Mouse (Mus musculus) frontal cortex, postnatal 14 days (tissue): ENCODE results near the gene Sae1.
A peak's percentile ranks its signal among the peaks of the same experiment; 100 is the strongest.

Experiments used
- DNase-seq, 2 experiments: peaks; one replicate each; pipeline ENCODE4 v3.0.0; 2022; ENCODE audit warnings: low spot score in 2 of 2

Gene Sae1

DNA sequence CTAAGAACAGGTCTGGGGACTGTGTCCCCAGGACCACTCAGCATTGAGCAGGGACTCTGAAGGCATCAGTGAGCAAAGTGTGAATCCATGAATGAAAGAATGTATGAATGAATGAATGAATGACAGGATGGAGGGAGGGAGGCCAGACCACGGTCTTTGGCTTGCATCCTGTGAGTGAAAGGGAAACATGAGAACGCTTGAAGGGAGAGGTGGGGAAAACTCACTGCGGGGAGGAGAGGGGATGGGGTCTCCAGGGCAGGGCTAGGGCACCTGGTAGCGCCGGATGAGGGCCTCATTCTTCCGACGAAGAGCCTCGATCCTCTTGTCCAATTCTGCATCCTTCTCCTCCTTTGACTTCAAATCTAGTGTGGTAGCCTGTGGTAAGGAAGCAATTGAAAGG, 103.6 kb downstream of the Sae1 start:
- no peak for DNase-seq

DNA sequence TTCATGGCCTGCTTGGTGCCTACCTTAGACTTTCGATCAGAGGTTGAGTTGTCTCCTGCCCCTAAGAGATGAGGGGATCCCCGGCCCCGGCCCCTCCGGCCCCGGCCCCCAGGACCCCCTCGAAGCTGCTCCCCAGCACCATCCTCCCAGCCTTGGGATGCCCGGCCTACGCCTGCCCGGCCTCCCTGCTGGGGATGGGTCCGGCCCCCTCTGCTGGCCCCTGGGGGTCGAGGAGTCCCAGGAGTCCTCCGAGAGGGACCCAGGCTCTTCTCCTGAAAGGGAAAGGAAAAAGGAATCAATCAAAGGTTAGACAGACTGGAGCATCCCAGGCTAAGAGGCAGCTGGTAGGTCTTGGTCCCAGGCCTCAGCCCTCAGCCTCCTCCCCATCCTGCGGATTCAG, 105.3 kb downstream of the Sae1 start:
- no peak for DNase-seq

DNA sequence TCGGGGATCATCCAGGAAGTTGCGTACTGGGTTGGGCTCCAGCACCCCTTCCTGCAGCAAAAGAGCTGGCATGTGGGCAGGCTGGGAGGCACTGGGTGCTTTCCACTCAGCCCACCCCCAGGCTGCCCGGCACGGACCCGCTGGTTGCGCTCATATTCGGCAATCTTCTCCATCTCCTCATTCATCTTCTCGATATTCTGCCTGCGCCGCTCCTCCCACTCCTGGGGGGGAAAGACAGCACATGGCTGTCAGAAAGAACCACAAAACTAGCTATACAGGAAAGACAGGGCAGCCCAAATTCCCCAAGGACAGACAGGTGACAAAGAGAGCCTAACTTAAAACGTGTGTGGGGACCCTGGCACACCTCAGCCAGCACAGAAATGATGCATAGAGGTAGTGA, 106.9 kb downstream of the Sae1 start:
- no peak for DNase-seq

DNA sequence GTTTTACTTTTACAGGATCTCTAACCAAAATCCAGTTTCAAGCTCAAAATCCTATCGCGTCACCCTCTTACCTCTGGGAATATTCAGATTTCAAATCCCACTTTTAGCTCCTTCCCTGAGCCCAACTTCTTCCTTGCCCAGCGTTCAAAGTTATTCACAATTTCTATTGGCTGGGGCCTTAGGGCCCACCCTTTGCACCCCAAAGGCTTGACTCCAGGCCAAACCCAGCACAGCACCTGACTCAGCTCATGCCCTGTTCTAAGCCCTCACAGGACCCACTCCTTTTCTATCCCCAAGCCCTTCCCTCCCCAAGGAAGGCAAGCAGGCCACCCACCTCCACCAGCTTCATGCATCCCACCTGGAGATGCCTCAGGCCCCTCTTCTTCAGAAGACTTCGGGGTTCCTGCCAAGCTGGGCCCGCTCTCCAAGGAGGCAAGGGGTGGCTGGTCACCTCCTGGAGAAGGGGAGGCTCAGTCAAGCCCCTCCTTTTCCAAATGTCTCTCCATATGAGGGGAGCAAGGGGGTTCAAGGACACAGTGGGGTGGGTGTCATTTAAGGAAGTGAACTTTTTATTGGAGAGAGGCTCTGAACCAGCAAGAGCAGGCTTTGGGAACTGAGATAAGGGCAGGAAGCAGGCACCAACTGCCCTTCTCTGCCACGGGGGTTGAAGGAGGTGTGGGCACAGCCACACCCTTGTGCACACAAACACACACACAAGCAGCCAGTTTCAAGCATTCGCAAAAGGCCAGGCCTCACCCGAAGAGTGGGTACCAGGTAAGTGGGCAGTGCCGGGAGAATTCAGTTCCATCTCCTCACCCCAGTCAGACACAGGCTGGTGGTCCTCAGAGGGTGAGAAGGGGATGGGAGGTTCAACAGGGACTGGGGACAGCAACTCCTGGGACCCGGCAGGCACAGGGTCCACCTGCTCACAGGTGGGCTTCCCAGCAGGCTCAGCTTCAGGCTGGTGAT, 112.4 kb downstream of the Sae1 start:
- DNase-seq = no peak

DNA sequence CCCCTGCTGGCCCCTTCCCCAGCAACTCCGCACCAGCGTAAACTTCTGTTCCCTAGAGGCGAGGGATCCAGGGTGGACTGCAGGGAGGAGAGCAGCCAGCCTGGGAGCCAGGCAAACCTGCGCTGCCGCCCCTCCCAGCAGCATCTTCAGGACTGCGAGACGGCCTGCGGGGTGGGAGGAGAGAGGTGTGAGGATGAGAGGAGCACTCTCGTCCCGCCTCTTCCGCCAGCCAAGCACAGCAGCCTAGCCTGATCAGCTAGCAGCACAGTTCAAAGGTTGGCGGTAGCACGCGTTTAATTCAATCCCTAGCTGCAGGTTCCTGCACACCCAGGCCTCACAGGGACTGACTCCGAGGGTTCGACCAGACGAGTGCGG, 113.9 kb downstream of the Sae1 start:
- DNase-seq = peak; percentile 53

DNA sequence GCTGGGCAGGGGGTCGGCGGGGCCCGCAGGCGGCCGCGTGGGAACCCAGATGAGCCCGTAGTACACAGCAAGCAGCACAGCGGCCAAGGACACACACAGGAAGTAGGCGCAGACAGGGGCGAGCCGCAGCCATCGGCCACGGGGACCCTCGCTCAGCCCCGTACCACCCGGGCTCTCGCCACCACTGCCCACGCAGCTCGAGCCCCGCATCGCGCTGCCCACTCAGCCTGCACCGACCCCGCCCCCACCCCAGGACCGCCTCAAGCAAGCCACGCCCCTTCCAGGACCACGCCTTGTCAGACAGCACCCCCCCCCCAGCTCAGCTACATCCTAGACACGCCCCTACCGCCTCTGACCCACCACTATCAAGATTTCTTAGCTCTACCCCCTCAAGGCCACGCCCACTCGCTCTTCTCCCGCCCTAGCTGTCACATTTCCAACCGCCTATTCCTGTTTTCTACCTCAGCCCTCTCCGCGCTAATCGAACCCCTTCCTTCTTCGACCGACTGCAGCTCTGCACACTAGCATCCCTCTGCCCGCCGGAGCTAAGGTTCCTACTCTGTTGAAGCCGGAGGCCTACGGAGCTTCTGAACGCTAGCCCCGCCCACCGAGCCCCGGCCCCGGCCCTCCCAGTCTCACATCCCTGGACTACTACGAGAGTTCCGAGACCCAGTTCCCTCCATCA, 114.4 kb downstream of the Sae1 start, which contains the start of gene Inafm1:
Inafm1 (minus strand) TSS at position 537 of the 685 bp plus-strand sequence.
- peak; percentile 71 to 76 for DNase-seq

DNA sequence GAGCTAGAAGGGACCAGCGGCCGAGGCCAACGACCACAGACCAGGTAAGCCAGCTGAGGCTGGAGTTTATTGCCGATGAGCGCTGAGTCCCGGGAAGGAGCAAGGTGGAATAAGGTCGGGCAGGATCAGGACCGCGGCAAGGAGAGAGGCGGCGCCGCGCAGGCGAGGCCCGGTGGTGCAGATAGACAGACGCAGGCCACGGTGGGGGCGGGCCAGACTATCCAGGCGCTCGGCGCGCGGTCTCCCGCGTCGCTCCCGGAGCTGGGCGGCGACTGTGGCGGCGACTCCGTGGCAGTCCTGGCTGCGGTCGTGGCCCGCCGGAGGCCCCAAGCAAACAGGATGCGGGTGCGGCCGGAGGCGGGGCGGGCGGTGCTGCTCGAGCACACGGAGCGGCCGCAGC, 114.9 kb downstream of the Sae1 start:
- peak; percentile 50 to 58 for DNase-seq

DNA sequence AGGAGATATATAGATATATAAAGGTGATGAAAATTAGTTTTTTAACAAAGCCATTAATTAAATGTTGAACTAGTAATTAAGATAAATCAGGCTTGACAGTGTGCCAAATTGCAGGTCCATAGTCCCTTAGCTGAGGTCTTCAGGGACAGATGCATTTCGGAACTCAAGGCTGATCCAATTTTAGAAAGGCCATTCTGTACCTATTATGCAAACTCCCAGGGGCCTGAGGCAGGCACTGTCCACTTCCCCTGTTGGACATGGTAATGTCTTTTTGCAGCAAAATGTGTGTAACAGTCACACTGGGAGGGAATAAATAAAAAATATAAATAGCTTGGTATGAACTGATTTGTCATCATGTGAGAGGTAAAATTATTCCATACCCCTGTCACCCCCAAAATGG, 116.5 kb downstream of the Sae1 start:
- no peak for DNase-seq
